Mouse (Mus musculus) myocyte (in vitro differentiated cells): Measurements from ENCODE around the gene Dclk2. TPM values are rescaled to one million over a fixed set of nuclear protein-coding genes. Genes with fewer than 3 reads are reported as not detected.

Experiments
- H3K27me3 ChIP-seq: one replicate; pipeline ENCODE4 v1.6.1; 2011; ENCODE audit not compliant: control insufficient read depth, insufficient read depth, insufficient read length
- H3K36me3 ChIP-seq: one replicate; pipeline ENCODE4 v1.6.1; 2011; ENCODE audit not compliant: control insufficient read depth, insufficient read depth
- H3K4me2 ChIP-seq: one replicate; pipeline ENCODE4 v1.6.1; 2011; ENCODE audit warnings: low read depth, control low read depth
- H3K4me3 ChIP-seq: one replicate; pipeline ENCODE4 v1.5.1; 2011; ENCODE audit warnings: mild to moderate bottlenecking, control low read depth, moderate library complexity
- H3K79me2 ChIP-seq: one replicate; pipeline ENCODE4 v1.6.1; 2011; ENCODE audit not compliant: control insufficient read depth, insufficient read depth
- H3ac ChIP-seq: one replicate; pipeline ENCODE4 v1.6.1; 2011; ENCODE audit not compliant: control insufficient read depth, insufficient read length
- CEBPB ChIP-seq: IDR thresholded peaks from 2 replicates; pipeline ENCODE4 v1.6.1; 2011; ENCODE audit warnings: mild to moderate bottlenecking, moderate library complexity; ENCODE audit not compliant: poor library complexity, insufficient read depth, severe bottlenecking
- E2F4 ChIP-seq: IDR thresholded peaks from one replicate; pipeline ENCODE4 v1.6.1; 2011; ENCODE audit warnings: mild to moderate bottlenecking, control low read depth, moderate library complexity; ENCODE audit not compliant: insufficient read depth
- MAX ChIP-seq: IDR thresholded peaks from one replicate; pipeline ENCODE4 v1.6.1; 2011; ENCODE audit warnings: low read depth, mild to moderate bottlenecking, control low read depth
- MYOD1 ChIP-seq, 3 experiments: IDR thresholded peaks; one replicate each; pipeline ENCODE4 v1.6.1; 2011; ENCODE audit warnings: control low read depth in 2 of 3, low read depth in 2 of 3, mild to moderate bottlenecking in 2 of 3, moderate library complexity in 1 of 3; ENCODE audit not compliant: insufficient read length in 2 of 3, control insufficient read depth in 1 of 3
- MYOG ChIP-seq, 3 experiments: IDR thresholded peaks; one replicate each; pipeline ENCODE4 v1.6.1; 2011; ENCODE audit warnings: control low read depth in 2 of 3, low read depth in 2 of 3, mild to moderate bottlenecking in 2 of 3; ENCODE audit not compliant: insufficient read length in 2 of 3, control insufficient read depth in 1 of 3, insufficient read depth in 1 of 3
- POLR2A ChIP-seq: IDR thresholded peaks from one replicate; pipeline ENCODE4 v1.6.1; 2011; ENCODE audit warnings: low read depth, mild to moderate bottlenecking, control low read depth, moderate library complexity; ENCODE audit not compliant: insufficient read length
- POLR2AphosphoS2 ChIP-seq: IDR thresholded peaks from one replicate; pipeline ENCODE4 v1.6.1; 2011; ENCODE audit warnings: low read depth, control low read depth; ENCODE audit not compliant: insufficient read length
- REST ChIP-seq: IDR thresholded peaks from one replicate; pipeline ENCODE4 v1.6.1; 2011; ENCODE audit warnings: mild to moderate bottlenecking, control low read depth, moderate library complexity; ENCODE audit not compliant: insufficient read depth, insufficient read length
- SRF ChIP-seq: IDR thresholded peaks from one replicate; pipeline ENCODE4 v1.6.1; 2011; ENCODE audit warnings: low read depth; ENCODE audit not compliant: control insufficient read depth, insufficient read length
- TCF12 ChIP-seq: IDR thresholded peaks from one replicate; pipeline ENCODE4 v1.6.1; 2011; ENCODE audit warnings: mild to moderate bottlenecking, control low read depth; ENCODE audit not compliant: poor library complexity, insufficient read depth, severe bottlenecking
- TCF3 ChIP-seq: IDR thresholded peaks from one replicate; pipeline ENCODE4 v1.6.1; 2011; ENCODE audit warnings: low read depth, control low read depth; ENCODE audit not compliant: insufficient read length
- USF1 ChIP-seq: IDR thresholded peaks from one replicate; pipeline ENCODE4 v1.6.1; 2011; ENCODE audit warnings: low read depth, mild to moderate bottlenecking, control low read depth, moderate library complexity
- polyA plus RNA-seq: library from polyadenylated mRNA; unstranded; fragments of >200 nt; fragmentation: generic; extraction: Trizol; gene quantifications from one replicate; pipeline ENCODE4 v1.2.1, GENCODE M21; 2012; ENCODE audit warnings: missing spikeins

Gene Dclk2
- polyA plus RNA-seq, 1 experiment = 1.8 TPM

- no peak for TF ChIP-seq MYOG (IDR thresholded peaks at IDR 0.05; ENCODE audit: control insufficient read depth in 1 of 3, insufficient read depth in 1 of 3, insufficient read length in 2 of 3, low read depth in 2 of 3)
- TF ChIP-seq E2F4 = no peak
- TF ChIP-seq TCF3 = no peak
- no peak for TF ChIP-seq CEBPB
- no peak for TF ChIP-seq REST
- no peak for TF ChIP-seq TCF12
- TF ChIP-seq POLR2A = no peak
- no peak for TF ChIP-seq USF1
- no peak for TF ChIP-seq POLR2AphosphoS2
- no peak for TF ChIP-seq MYOD1 (IDR thresholded peaks at IDR 0.05; ENCODE audit: control insufficient read depth in 1 of 3, insufficient read length in 2 of 3, low read depth in 2 of 3)
- Histone ChIP-seq H3K79me2 (no peaks in the 10 kb centered on the region), H3K4me3 (no peak overlapping the region), H3K36me3 (no peaks in the 10 kb centered on the region), H3K27me3 (no peaks in the 10 kb centered on the region), H3K4me2 (no peak overlapping the region), H3ac (no peak overlapping the region)
These were observed 112.7 kb downstream of the Dclk2 start for GRCm38 (mm10) chr3:86807750-86808467.

GRCm38 (mm10) chr3:86806834-86807233 lies 113.8 kb downstream of the Dclk2 start:
- Histone ChIP-seq H3K4me2 (no peak overlapping the region), H3K36me3 (no peaks in the 10 kb centered on the region), H3K27me3 (no peaks in the 10 kb centered on the region), H3K79me2 (no peaks in the 10 kb centered on the region), H3K4me3 (no peak overlapping the region), H3ac (no peak overlapping the region)
- no peak for TF ChIP-seq MYOG (IDR thresholded peaks at IDR 0.05; ENCODE audit: control insufficient read depth in 1 of 3, insufficient read depth in 1 of 3, insufficient read length in 2 of 3, low read depth in 2 of 3)
- TF ChIP-seq CEBPB = no peak
- no peak for TF ChIP-seq SRF
- no peak for TF ChIP-seq TCF3

GRCm38 (mm10) chr3:86804265-86804664 lies 116.4 kb downstream of the Dclk2 start:
- TF ChIP-seq REST (no peak), USF1 (no peak), E2F4 (no peak), MYOD1 (IDR thresholded peaks at IDR 0.05; ENCODE audit: control insufficient read depth in 1 of 3, insufficient read length in 2 of 3, low read depth in 2 of 3) (no peak), MAX (no peak)
- Histone ChIP-seq H3ac (no peak overlapping the region), H3K36me3 (no peaks in the 10 kb centered on the region), H3K4me2 (no peak overlapping the region), H3K79me2 (no peaks in the 10 kb centered on the region), H3K27me3 (no peaks in the 10 kb centered on the region), H3K4me3 (no peak overlapping the region)

- H3K36me3 ChIP-seq = no peaks in the 10 kb centered on the region
- H3K27me3 ChIP-seq = no peaks in the 10 kb centered on the region
- H3K79me2 ChIP-seq = no peaks in the 10 kb centered on the region
- no peak overlapping the region for H3K4me2 ChIP-seq
- no peak for TF ChIP-seq MAX
- H3ac ChIP-seq = no peak overlapping the region
- H3K4me3 ChIP-seq = no peak overlapping the region
These were observed 117.8 kb downstream of the Dclk2 start for GRCm38 (mm10) chr3:86802825-86803224.

GRCm38 (mm10) chr3:86800841-86801240 lies 119.8 kb downstream of the Dclk2 start:
- Histone ChIP-seq H3K4me2 (no peak overlapping the region), H3K79me2 (no peaks in the 10 kb centered on the region), H3ac (no peak overlapping the region), H3K27me3 (no peaks in the 10 kb centered on the region), H3K36me3 (no peaks in the 10 kb centered on the region), H3K4me3 (no peak overlapping the region)
- TF ChIP-seq MYOD1 (IDR thresholded peaks at IDR 0.05; ENCODE audit: control insufficient read depth in 1 of 3, insufficient read length in 2 of 3, low read depth in 2 of 3) = no peak
- TF ChIP-seq POLR2A = no peak
- TF ChIP-seq E2F4 = no peak
- TF ChIP-seq POLR2AphosphoS2 = no peak
- no peak for TF ChIP-seq TCF12
- no peak for TF ChIP-seq MAX

GRCm38 (mm10) chr3:86799041-86799440 lies 121.6 kb downstream of the Dclk2 start:
- Histone ChIP-seq H3K36me3 (no peaks in the 10 kb centered on the region), H3ac (no peak overlapping the region), H3K4me2 (no peak overlapping the region), H3K27me3 (no peaks in the 10 kb centered on the region), H3K79me2 (no peaks in the 10 kb centered on the region), H3K4me3 (no peak overlapping the region)
- no peak for TF ChIP-seq TCF12
- TF ChIP-seq SRF = no peak
- no peak for TF ChIP-seq MYOD1 (IDR thresholded peaks at IDR 0.05; ENCODE audit: control insufficient read depth in 1 of 3, insufficient read length in 2 of 3, low read depth in 2 of 3)
- no peak for TF ChIP-seq POLR2AphosphoS2
- TF ChIP-seq USF1 = no peak
- no peak for TF ChIP-seq MAX
- no peak for TF ChIP-seq POLR2A
- TF ChIP-seq CEBPB = no peak
- no peak for TF ChIP-seq E2F4
- no peak for TF ChIP-seq TCF3
- no peak for TF ChIP-seq MYOG (IDR thresholded peaks at IDR 0.05; ENCODE audit: control insufficient read depth in 1 of 3, insufficient read depth in 1 of 3, insufficient read length in 2 of 3, low read depth in 2 of 3)
- no peak for TF ChIP-seq REST
